Mouse (Mus musculus) C2C12 (cell line): Measurements from ENCODE around the gene Fam122b.

Experiments used
- CEBPB ChIP-seq: IDR thresholded peaks from one replicate; pipeline ENCODE4 v1.6.1; 2011; ENCODE audit warnings: low read depth, mild to moderate bottlenecking, control low read depth, moderate library complexity
- CTCF ChIP-seq: IDR thresholded peaks from one replicate; pipeline ENCODE4 v1.5.1; 2011; ENCODE audit not compliant: control insufficient read depth, insufficient read depth, insufficient read length
- FOSL1 ChIP-seq: IDR thresholded peaks from one replicate; pipeline ENCODE4 v1.8.0; 2011; ENCODE audit warnings: mild to moderate bottlenecking, low read length; ENCODE audit not compliant: poor library complexity, insufficient read depth, severe bottlenecking
- MAX ChIP-seq: IDR thresholded peaks from one replicate; pipeline ENCODE4 v1.6.1; 2011; ENCODE audit warnings: mild to moderate bottlenecking, control low read depth
- MYOD1 ChIP-seq: IDR thresholded peaks from one replicate; pipeline ENCODE4 v1.6.1; 2011; ENCODE audit warnings: low read depth; ENCODE audit not compliant: control insufficient read depth, insufficient read length
- MYOG ChIP-seq: IDR thresholded peaks from one replicate; pipeline ENCODE4 v1.6.1; 2011; ENCODE audit not compliant: control insufficient read depth, insufficient read length; ENCODE audit errors: extremely low read depth
- USF1 ChIP-seq: IDR thresholded peaks from one replicate; pipeline ENCODE4 v1.6.1; 2011; ENCODE audit warnings: low read depth, mild to moderate bottlenecking, control low read depth, moderate library complexity

DNA sequence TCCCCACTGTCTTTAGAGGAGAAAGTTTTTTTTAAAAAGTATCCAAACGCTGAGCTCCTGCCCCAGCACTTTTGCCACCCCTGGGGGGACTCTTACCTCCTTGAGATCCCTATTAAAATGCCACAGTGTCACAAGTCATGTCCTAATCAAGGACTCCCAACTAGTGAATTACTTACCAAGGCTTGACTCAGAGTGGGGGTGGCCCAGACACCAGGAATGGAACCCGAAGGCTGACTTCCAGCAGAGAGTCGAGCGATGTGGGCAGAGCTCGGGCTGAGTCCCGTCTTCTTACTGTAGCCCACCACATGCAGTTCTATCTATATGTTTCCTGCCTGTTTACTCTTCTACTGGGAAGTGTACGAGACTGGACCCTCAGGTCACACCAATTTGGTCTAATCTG, 60.2 kb downstream of the Fam122b start:
- TF ChIP-seq MAX = no peak
- TF ChIP-seq CTCF = no peak
- TF ChIP-seq USF1 = no peak
- no peak for TF ChIP-seq MYOD1
- no peak for TF ChIP-seq MYOG
- no peak for TF ChIP-seq CEBPB
- no peak for TF ChIP-seq FOSL1
